Mouse (Mus musculus): ENCODE data around the gene Serpine2. TPM values are rescaled to one million over a fixed set of nuclear protein-coding genes. Genes with fewer than 3 reads are reported as not detected.

Gene Serpine2
- polyA plus RNA-seq, 1 experiment from 2014 or later, result 6.7 TPM

DNA sequence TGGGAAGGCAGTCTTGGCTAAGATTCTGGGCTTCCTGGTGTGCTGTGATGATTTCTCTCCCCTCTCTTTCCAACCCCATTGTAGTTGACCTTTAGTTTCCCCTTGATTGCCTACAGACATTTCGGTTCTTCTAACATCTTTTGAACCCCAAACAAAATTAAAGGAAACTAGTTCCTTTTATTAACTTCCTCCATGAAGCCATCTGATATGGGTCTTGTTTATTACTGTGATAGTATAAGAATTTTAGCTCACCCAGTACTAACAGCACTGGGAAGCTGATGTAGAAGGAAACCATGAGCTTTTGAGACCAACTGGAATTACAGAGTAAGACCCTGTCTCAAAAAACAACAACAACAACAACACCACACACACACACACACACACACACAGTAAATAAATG, 92.7 kb downstream of the Serpine2 start:
- Histone ChIP-seq H3K4me2 (no peak overlapping the region), H3K9me3 (replicated peaks) (no peaks in the 10 kb centered on the region), H3K4me1 (replicated peaks) (peaks cover under 1% of the 10 kb centered on the region; the same call in 1 of the 2 replicates), H3K9ac (no peak overlapping the region), H3K36me3 (replicated peaks) (no peaks in the 10 kb centered on the region), H3K27me3 (no peaks in the 10 kb centered on the region), H3K4me3 (replicated peaks) (no peak overlapping the region), H3K27ac (replicated peaks) (no peak overlapping the region)
- WGBS (ENCODE audit: insufficient replicate concordance), result 18% methylated on average over 1 of the region's 1 CpGs
- ATAC-seq (ENCODE audit: insufficient read depth), result no peak

DNA sequence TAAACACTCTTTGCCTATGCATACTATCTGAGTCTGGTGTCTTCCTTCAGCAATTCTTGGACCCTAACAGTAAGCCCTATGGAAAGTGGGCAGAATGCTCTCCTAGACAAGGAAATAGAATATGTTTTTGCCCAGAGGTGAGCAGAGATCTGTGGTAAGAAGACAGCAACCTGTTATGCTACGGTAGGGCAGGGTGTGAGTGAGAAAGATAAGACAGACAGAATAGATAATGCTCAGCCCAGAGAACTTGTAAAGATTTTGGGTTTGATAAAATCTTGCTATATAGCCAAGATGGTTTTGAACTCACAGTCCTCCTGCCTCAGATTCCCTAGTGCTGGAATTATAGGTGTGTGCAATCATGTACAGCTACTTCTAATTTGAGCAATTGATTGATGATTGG, 96.5 kb downstream of the Serpine2 start:
- no peak for ATAC-seq (ENCODE audit: insufficient read depth)
- H3K4me3 ChIP-seq (replicated peaks), result no peak overlapping the region
- WGBS (ENCODE audit: insufficient replicate concordance), result 32% methylated on average over 1 of the region's 1 CpGs
- H3K36me3 ChIP-seq (replicated peaks), result no peaks in the 10 kb centered on the region
- H3K9ac ChIP-seq, result no peak overlapping the region
- no peaks in the 10 kb centered on the region for H3K27me3 ChIP-seq
- H3K4me2 ChIP-seq, result no peak overlapping the region
- H3K4me1 ChIP-seq (replicated peaks), result peaks cover 35% of the 10 kb centered on the region
- H3K9me3 ChIP-seq (replicated peaks), result no peaks in the 10 kb centered on the region
- no peak overlapping the region for H3K27ac ChIP-seq (replicated peaks)

GRCm38 (mm10) chr1:79764031-79764430, 96.9 kb downstream of the Serpine2 start:
- Histone ChIP-seq H3K27me3 (no peaks in the 10 kb centered on the region), H3K27ac (replicated peaks) (no peak overlapping the region), H3K4me1 (replicated peaks) (peaks cover 35% of the 10 kb centered on the region), H3K9me3 (replicated peaks) (no peaks in the 10 kb centered on the region), H3K9ac (no peak overlapping the region), H3K4me2 (no peak overlapping the region), H3K36me3 (replicated peaks) (no peaks in the 10 kb centered on the region), H3K4me3 (replicated peaks) (no peak overlapping the region)
- no peak for ATAC-seq (ENCODE audit: insufficient read depth)
- WGBS (ENCODE audit: insufficient replicate concordance), result 68% methylated on average over 2 of the region's 2 CpGs

DNA sequence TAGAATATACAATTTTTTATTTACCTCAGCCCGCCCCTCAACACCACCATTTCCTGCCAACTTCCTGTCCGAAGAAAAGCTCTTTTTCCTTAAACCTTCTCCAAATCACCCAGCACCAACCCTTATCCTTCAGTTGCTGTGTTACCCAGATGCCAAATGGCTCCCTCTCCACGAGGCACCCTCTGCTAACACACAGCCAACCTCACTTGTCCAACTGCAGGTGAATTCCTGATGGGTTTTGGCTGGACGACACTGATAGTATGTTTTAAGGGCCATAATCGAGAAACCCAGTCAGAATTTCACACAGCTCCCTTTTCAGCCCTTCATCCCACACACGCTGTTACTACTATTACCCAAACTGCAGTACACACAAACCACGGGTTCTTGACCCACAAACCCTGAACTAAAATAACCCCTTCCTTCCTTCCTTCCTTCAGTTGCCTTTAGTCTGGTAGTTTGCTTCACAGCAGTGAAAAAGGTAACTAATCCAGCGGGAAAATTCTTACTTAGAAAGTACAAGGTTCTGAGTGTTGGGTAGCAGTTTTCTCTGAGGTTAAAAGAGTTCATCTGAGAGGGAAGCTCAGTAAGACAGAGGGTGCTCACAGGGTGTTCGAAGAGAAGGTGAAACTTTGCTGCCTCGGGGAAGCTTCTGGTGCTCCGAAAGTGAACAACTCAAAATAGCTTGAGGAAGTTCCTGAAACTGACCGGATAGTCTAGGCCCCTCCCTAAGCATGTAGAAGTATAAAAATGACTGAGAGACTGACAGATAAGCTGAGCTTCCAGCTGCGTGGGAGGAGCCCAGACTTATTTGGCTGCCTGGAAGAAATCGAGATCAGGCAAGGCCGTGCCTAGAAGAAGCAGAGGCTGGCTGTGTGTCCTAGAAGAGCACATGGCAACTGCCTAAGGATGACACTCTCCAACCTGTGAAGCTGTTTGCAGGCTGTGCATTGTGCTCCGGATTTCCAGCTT, 98.4 kb downstream of the Serpine2 start:
- Histone ChIP-seq H3K27me3 (no peaks in the 10 kb centered on the region), H3K9me3 (replicated peaks) (no peaks in the 10 kb centered on the region), H3K27ac (replicated peaks) (peak overlapping the region; percentile 67), H3K4me2 (peak overlapping the region; percentile 87), H3K9ac (0 out of 2 replicates have a peak overlapping the region, but pooled peaks have one; percentile 83), H3K4me3 (replicated peaks) (peak overlapping the region; percentile 80), H3K4me1 (replicated peaks) (peaks cover 35% of the 10 kb centered on the region), H3K36me3 (replicated peaks) (no peaks in the 10 kb centered on the region)
- WGBS (ENCODE audit: insufficient replicate concordance), result 20% methylated on average over 16 of the region's 16 CpGs
- ATAC-seq (ENCODE audit: insufficient read depth), result peak; percentile 49

DNA sequence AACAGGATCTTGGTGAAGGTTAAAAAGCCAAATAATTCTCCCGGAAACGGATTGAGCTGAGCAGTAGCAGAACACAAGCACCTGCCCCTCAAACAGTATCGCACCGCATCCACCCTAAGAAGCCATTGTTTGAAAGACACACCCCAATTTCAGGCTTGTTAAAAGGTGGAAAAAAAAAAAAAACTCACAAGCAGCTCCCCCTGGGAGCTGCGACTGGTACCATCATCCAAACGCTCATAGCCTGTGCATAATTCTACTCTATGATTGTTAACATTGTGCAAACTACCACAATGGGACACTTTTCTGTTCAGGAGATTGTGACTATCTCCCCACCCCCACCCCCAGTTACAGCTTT, 99.1 kb downstream of the Serpine2 start:
- no peaks in the 10 kb centered on the region for H3K27me3 ChIP-seq
- no peaks in the 10 kb centered on the region for H3K9me3 ChIP-seq (replicated peaks)
- peak overlapping the region; percentile 80 for H3K4me3 ChIP-seq (replicated peaks)
- H3K27ac ChIP-seq (replicated peaks), result peak overlapping the region; percentile 67; the same call in 1 of the 2 replicates
- WGBS (ENCODE audit: insufficient replicate concordance), result 2% methylated on average over 6 of the region's 6 CpGs
- peaks cover 38% of the 10 kb centered on the region for H3K4me1 ChIP-seq (replicated peaks)
- peak overlapping the region; percentile 83; the same call in 1 of the 2 replicates for H3K9ac ChIP-seq
- no peaks in the 10 kb centered on the region for H3K36me3 ChIP-seq (replicated peaks)
- peak overlapping the region; percentile 87 for H3K4me2 ChIP-seq
- peak; percentile 17 for ATAC-seq (ENCODE audit: insufficient read depth)

DNA sequence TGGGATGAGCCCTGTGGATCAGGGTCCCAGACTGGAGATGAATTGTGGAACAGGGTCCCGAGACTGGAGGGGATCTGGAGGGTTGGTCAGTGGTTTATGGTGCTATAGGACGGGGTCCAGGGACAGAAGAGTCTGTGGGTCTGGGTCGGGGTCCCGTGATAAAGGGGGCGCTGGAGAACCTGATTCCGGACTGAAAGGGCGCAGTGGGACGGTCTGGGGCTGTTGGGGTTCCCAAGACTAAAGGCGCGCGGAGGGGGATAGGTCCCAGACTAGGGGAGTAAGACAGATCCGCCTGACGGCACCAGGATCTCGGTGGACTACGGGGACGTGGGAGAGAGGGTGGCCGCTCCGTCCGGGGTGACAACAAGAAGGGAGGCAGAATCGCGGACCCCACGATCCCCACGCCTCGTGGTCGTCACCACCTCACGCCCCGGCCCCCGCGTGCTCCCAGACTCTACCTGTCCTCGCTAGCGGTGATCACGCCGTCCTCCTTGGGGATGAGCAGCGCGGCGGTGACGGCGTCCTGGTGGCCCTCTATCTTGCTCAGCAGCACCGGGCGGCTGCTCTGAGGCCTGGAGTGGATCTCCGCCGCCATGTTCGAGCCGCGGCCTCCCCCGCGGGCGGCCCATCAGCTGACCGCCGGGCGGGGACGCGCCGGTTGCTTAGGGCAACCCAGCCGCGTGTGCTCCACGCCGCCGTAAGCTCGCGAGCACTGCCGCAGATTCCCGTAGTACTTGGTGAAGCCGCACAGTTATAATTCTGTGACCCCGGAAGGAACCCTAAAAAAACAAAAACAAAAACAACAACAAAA, 99.7 kb downstream of the Serpine2 start:
- H3K36me3 ChIP-seq (replicated peaks), result no peaks in the 10 kb centered on the region
- peak overlapping the region; percentile 45; the same call in 1 of the 2 replicates for H3K27ac ChIP-seq (replicated peaks)
- no peaks in the 10 kb centered on the region for H3K9me3 ChIP-seq (replicated peaks)
- no peaks in the 10 kb centered on the region for H3K27me3 ChIP-seq
- H3K4me2 ChIP-seq, result peak overlapping the region; percentile 87
- H3K4me1 ChIP-seq (replicated peaks), result peaks cover 38% of the 10 kb centered on the region
- peak overlapping the region; percentile 80 for H3K4me3 ChIP-seq (replicated peaks)
- peak; percentile 88 for ATAC-seq (ENCODE audit: insufficient read depth)
- H3K9ac ChIP-seq, result peak overlapping the region; percentile 83
- WGBS (ENCODE audit: insufficient replicate concordance), result under 1% methylated on average over 65 of the region's 65 CpGs

- H3K36me3 ChIP-seq (replicated peaks), result no peaks in the 10 kb centered on the region
- H3K4me1 ChIP-seq (replicated peaks), result peaks cover 38% of the 10 kb centered on the region
- ATAC-seq (ENCODE audit: insufficient read depth), result no peak
These were observed 100.3 kb downstream of the Serpine2 start for GRCm38 (mm10) chr1:79760656-79761055.

GRCm38 (mm10) chr1:79759436-79759972, 101.5 kb downstream of the Serpine2 start:
- Histone ChIP-seq H3K27ac (replicated peaks) (no peak overlapping the region), H3K9ac (no peak overlapping the region; the same call in 1 of the 2 replicates), H3K4me2 (peak overlapping the region; percentile 87; the same call in 1 of the 2 replicates), H3K4me1 (replicated peaks) (peaks cover 38% of the 10 kb centered on the region), H3K36me3 (replicated peaks) (no peaks in the 10 kb centered on the region), H3K4me3 (replicated peaks) (no peak overlapping the region), H3K9me3 (replicated peaks) (no peaks in the 10 kb centered on the region), H3K27me3 (no peaks in the 10 kb centered on the region)
- ATAC-seq (ENCODE audit: insufficient read depth), result no peak
- 73% methylated on average over 5 of the region's 5 CpGs for WGBS (ENCODE audit: insufficient replicate concordance)

More at GRCm38 (mm10) chr1:79760656-79761055, 100.3 kb downstream of the Serpine2 start:
- Histone ChIP-seq H3K9ac (peak overlapping the region; percentile 83), H3K27ac (replicated peaks) (no peak overlapping the region), H3K27me3 (no peaks in the 10 kb centered on the region), H3K9me3 (replicated peaks) (no peaks in the 10 kb centered on the region), H3K4me3 (replicated peaks) (peak overlapping the region; percentile 80), H3K4me2 (peak overlapping the region; percentile 87)
- WGBS (ENCODE audit: insufficient replicate concordance), result 14% methylated on average over 11 of the region's 11 CpGs

- no peaks in the 10 kb centered on the region for H3K9me3 ChIP-seq (replicated peaks)
- WGBS (ENCODE audit: insufficient replicate concordance), result 41% methylated on average over 2 of the region's 2 CpGs
- H3K4me3 ChIP-seq (replicated peaks), result no peak overlapping the region
- H3K9ac ChIP-seq, result no peak overlapping the region
- ATAC-seq (ENCODE audit: insufficient read depth), result no peak
- no peak overlapping the region for H3K27ac ChIP-seq (replicated peaks)
- H3K27me3 ChIP-seq, result no peaks in the 10 kb centered on the region
- peaks cover 38% of the 10 kb centered on the region for H3K4me1 ChIP-seq (replicated peaks)
- no peak overlapping the region for H3K4me2 ChIP-seq
- no peaks in the 10 kb centered on the region for H3K36me3 ChIP-seq (replicated peaks)
These were observed 102.0 kb downstream of the Serpine2 start for GRCm38 (mm10) chr1:79759006-79759405.

GRCm38 (mm10) chr1:79757597-79757996, 103.4 kb downstream of the Serpine2 start:
- H3K4me1 ChIP-seq (replicated peaks), result peaks cover 36% of the 10 kb centered on the region
- no peak overlapping the region for H3K4me3 ChIP-seq (replicated peaks)
- H3K9ac ChIP-seq, result no peak overlapping the region
- H3K4me2 ChIP-seq, result no peak overlapping the region
- no peak overlapping the region for H3K27ac ChIP-seq (replicated peaks)
- no peaks in the 10 kb centered on the region for H3K27me3 ChIP-seq
- WGBS (ENCODE audit: insufficient replicate concordance), result 40% methylated on average over 4 of the region's 4 CpGs
- no peak for ATAC-seq (ENCODE audit: insufficient read depth)
- no peaks in the 10 kb centered on the region for H3K36me3 ChIP-seq (replicated peaks)
- no peaks in the 10 kb centered on the region for H3K9me3 ChIP-seq (replicated peaks)

DNA sequence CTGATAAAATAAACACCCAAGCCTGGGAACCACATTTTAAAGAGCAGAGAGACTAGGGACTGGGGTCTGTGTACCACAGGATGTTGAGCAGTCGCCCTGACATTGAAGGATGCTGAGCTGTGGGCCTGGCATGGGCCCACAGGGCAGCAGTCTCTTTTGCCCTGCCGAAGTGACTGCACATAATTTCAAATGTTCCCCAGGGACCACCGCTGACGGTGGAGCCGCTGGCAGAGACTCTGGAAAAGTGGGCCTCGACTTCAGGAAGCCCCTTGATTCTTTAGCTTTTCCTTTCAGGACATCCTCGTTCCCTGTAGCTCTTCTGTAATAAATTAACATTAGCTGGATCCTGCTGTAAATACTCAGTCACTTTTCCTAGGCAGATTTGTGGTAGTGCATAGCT, 103.8 kb downstream of the Serpine2 start:
- no peaks in the 10 kb centered on the region for H3K36me3 ChIP-seq (replicated peaks)
- no peak for ATAC-seq (ENCODE audit: insufficient read depth)
- no peak overlapping the region for H3K27ac ChIP-seq (replicated peaks)
- H3K4me1 ChIP-seq (replicated peaks), result peaks cover 36% of the 10 kb centered on the region
- no peak overlapping the region for H3K4me2 ChIP-seq
- no peaks in the 10 kb centered on the region for H3K27me3 ChIP-seq
- H3K9me3 ChIP-seq (replicated peaks), result no peaks in the 10 kb centered on the region
- no peak overlapping the region for H3K9ac ChIP-seq
- 53% methylated on average over 7 of the region's 7 CpGs for WGBS (ENCODE audit: insufficient replicate concordance)
- H3K4me3 ChIP-seq (replicated peaks), result no peak overlapping the region
